Mouse (Mus musculus) heart, adult 18-20 months (tissue): ENCODE measurements around the gene Add3. TPM values are rescaled to one million over a fixed set of nuclear protein-coding genes. Genes with fewer than 3 reads are reported as not detected.

Experiments
- DNase-seq, 2 experiments: peaks; one replicate each; pipeline ENCODE4 v3.0.0; 2021 to 2022; ENCODE audit warnings: mixed read lengths in 1 of 2
- total RNA-seq, 2 experiments: library from RNA; stranded (reverse); gene quantifications; 2 replicates each; pipeline ENCODE4 v1.2.3; 2021

Gene Add3
- total RNA-seq, 2 experiments from 2014 or later = 44.3 to 52.5 TPM

GRCm38 (mm10) chr19:53230942-53231815, 90.9 kb downstream of the Add3 start:
- no peak for DNase-seq

GRCm38 (mm10) chr19:53233586-53233985, 93.3 kb downstream of the Add3 start:
- DNase-seq = no peak

- no peak for DNase-seq
These were observed 101.6 kb downstream of the Add3 start for GRCm38 (mm10) chr19:53241806-53242205.

GRCm38 (mm10) chr19:53243956-53244355, 103.7 kb downstream of the Add3 start:
- no peak for DNase-seq

- no peak for DNase-seq
These were observed 107.3 kb downstream of the Add3 start for GRCm38 (mm10) chr19:53247558-53247957.

- DNase-seq = peak; percentile 72 to 80
These were observed 107.8 kb downstream of the Add3 start for GRCm38 (mm10) chr19:53248023-53248494.

GRCm38 (mm10) chr19:53251015-53251414, 110.8 kb downstream of the Add3 start:
- no peak for DNase-seq

- DNase-seq = no peak
These were observed 111.4 kb downstream of the Add3 start for GRCm38 (mm10) chr19:53251656-53252055.

- no peak for DNase-seq
These were observed 112.1 kb downstream of the Add3 start for GRCm38 (mm10) chr19:53252111-53253028.

- DNase-seq = no peak
These were observed 116.1 kb downstream of the Add3 start for GRCm38 (mm10) chr19:53256361-53256760.

- DNase-seq = peak; percentile 58 to 75
These were observed 116.8 kb downstream of the Add3 start for GRCm38 (mm10) chr19:53256991-53257594.

- peak in 1 of 2 experiments; percentile 28 for DNase-seq
These were observed 117.7 kb downstream of the Add3 start for GRCm38 (mm10) chr19:53257631-53258560.

- no peak for DNase-seq
These were observed 118.7 kb downstream of the Add3 start for GRCm38 (mm10) chr19:53258740-53259506.

GRCm38 (mm10) chr19:53259541-53259940, 119.3 kb downstream of the Add3 start:
- no peak for DNase-seq

- no peak for DNase-seq
These were observed 120.0 kb downstream of the Add3 start for GRCm38 (mm10) chr19:53260261-53260660.

GRCm38 (mm10) chr19:53260828-53261227, 120.6 kb downstream of the Add3 start:
- no peak for DNase-seq

- DNase-seq = no peak
These were observed 121.8 kb downstream of the Add3 start for GRCm38 (mm10) chr19:53262061-53262460.

- DNase-seq = no peak
These were observed 123.9 kb downstream of the Add3 start for GRCm38 (mm10) chr19:53263859-53264733.
